In the genomic region with DNA sequence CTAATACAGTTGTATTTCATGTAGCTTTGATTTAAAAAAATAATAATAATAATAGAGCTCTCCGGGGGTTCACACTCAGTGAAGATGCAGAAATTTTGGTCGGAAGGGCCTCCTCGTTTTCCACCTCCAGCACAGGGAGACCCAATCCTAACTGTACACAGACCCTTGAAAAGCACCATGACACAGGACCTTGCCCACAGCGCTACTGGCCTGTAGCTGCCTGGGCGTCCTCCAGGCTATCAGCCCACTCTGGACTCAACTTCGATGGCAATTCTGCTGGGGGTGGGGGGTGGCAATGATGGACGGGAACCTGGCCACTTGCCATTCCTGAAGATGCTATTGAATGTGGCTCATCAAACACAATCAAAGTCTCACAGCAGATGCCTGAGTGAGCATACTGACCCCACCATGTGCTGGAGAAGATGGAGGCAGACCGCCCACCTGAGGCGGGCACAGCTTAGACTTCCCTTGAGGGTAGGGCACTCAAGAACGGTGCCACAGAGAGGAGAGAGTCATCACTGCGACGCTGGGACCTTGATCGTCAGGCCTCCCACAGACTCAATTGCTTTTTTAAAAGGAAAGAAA, we compare ENCODE assay signal across 7 mouse cellular contexts. TPM values are rescaled to one million over a fixed set of nuclear protein-coding genes. Genes with fewer than 3 reads are reported as not detected.
A peak's percentile ranks its signal among the peaks of the same experiment; 100 is the strongest.
DNase-seq lines count a peak whose midpoint lies in the region; ATAC-seq and TF ChIP-seq lines count a peak whose summit lies in the region.
"Not testable (repeated sequence)": the region's sequence is repeated elsewhere in the genome, so short reads cannot be mapped to it uniquely, and the experiment has no call there.

No protein-coding gene starts in this region.

- not testable (repeated sequence) for H3K4me2 ChIP-seq in forebrain, embryonic 13.5 days; hindbrain, embryonic 15.5 days; lung, embryonic 14.5 days

- WGBS in forebrain, embryonic 13.5 days: 88% methylated on average over 13 of the region's 13 CpGs
- 73% methylated on average over 13 of the region's 13 CpGs for WGBS in hindbrain, embryonic 15.5 days
- 87% methylated on average over 13 of the region's 13 CpGs for WGBS in lung, embryonic 14.5 days

- TF ChIP-seq CTCF in lung, embryonic 14.5 days (IDR thresholded peaks at IDR 0.05; ENCODE audit: low read depth): not testable (repeated sequence)

- DNase-seq in ZHBTc4 (ENCODE audit: low read depth, low spot score): peak; percentile 8
- peak; percentile 68 to 71 for DNase-seq in cerebellum, postnatal 10 days
- DNase-seq in heart, adult 11 months: peak; percentile 95
- not testable (repeated sequence) for DNase-seq in lung, embryonic 14.5 days
- peak; percentile 11 for DNase-seq in right cerebral cortex, postnatal 25 days

- H3K4me1 ChIP-seq in forebrain, embryonic 13.5 days; hindbrain, embryonic 15.5 days (replicated peaks); lung, embryonic 14.5 days (ENCODE audit: insufficient read depth): not testable (repeated sequence)

- peak; percentile 42; the same call in 1 of the 2 replicates for ATAC-seq in forebrain, embryonic 13.5 days
- 0 out of 2 replicates have a peak, but pooled peaks have one; percentile 24 for ATAC-seq in hindbrain, embryonic 15.5 days (ENCODE audit: low FRiP score, low read depth)
- ATAC-seq in lung, embryonic 14.5 days (ENCODE audit: insufficient read depth): 0 out of 2 replicates have a peak, but pooled peaks have one; percentile 26

- H3K9me3 ChIP-seq in forebrain, embryonic 13.5 days (replicated peaks); hindbrain, embryonic 15.5 days; lung, embryonic 14.5 days (ENCODE audit: low read depth, low read length): not testable (repeated sequence)

- peaks cover 49% of the 10 kb centered on the region for H3K36me3 ChIP-seq in forebrain, embryonic 13.5 days (ENCODE audit: poor library complexity, severe bottlenecking)
- H3K36me3 ChIP-seq in hindbrain, embryonic 15.5 days: peaks cover 18% of the 10 kb centered on the region
- not testable (repeated sequence) for H3K36me3 ChIP-seq in lung, embryonic 14.5 days (ENCODE audit: insufficient read depth)

- H3K27me3 ChIP-seq in forebrain, embryonic 13.5 days; hindbrain, embryonic 15.5 days; lung, embryonic 14.5 days (ENCODE audit: insufficient read depth, low read length): not testable (repeated sequence)

- not testable (repeated sequence) for H3K27ac ChIP-seq in forebrain, embryonic 13.5 days; hindbrain, embryonic 15.5 days (replicated peaks); lung, embryonic 14.5 days (ENCODE audit: low read depth)

- H3K9ac ChIP-seq in forebrain, embryonic 13.5 days; hindbrain, embryonic 15.5 days; lung, embryonic 14.5 days: not testable (repeated sequence)

- not testable (repeated sequence) for H3K4me3 ChIP-seq in forebrain, embryonic 13.5 days; hindbrain, embryonic 15.5 days; lung, embryonic 14.5 days (ENCODE audit: low read depth, low read length)

RNA-seq across cellular contexts. Expression of gene Dynlt1b, which starts 10.7 kb away (rescaled TPM):
- polyA plus RNA-seq in forebrain, embryonic 13.5 days (2015; fragmentation: Nextera tagmentation; extraction: Ambion mirVana): 931 and 992 TPM in 2 replicates
- polyA plus RNA-seq in hindbrain, embryonic 15.5 days (2015; fragmentation: Nextera tagmentation; extraction: Ambion mirVana): 1,039 and 1,079 TPM in 2 replicates
- polyA plus RNA-seq in lung, embryonic 14.5 days (2014; fragmentation: Nextera tagmentation; extraction: Ambion mirVana): 579 and 584 TPM in 2 replicates
